Mouse (Mus musculus) layer of hippocampus, postnatal 14 days (tissue): Measurements from ENCODE around the gene Mrpl9. TPM values are rescaled to one million over a fixed set of nuclear protein-coding genes. Genes with fewer than 3 reads are reported as not detected.

Experiments
- DNase-seq, 2 experiments: peaks; one replicate each; pipeline ENCODE4 v3.0.0; 2021 to 2022; ENCODE audit warnings: low spot score in 2 of 2, mixed read lengths in 1 of 2
- long read RNA-seq, 2 experiments: library from polyadenylated mRNA; stranded (forward); transcript quantifications; one replicate each; pipeline ENCODE4 v2.0.0; 2021
- total RNA-seq, 2 experiments: library from RNA; stranded (reverse); gene quantifications; 2 replicates each; pipeline ENCODE4 v1.2.3; 2021

Gene Mrpl9
- 10 to 100 TPM; 42.8 TPM for total RNA-seq
- long read RNA-seq, experiment 1, transcript Mrpl9-201 (7 exons, 1,612 nt): major isoform, 39 of 49 reads
- long read RNA-seq, experiment 1, partial matches to known transcripts: 1 of 49 reads
- long read RNA-seq, experiment 1, other reads (novel, unspliced or antisense): 9 of 49 reads
- long read RNA-seq, experiment 2, transcript Mrpl9-201 (7 exons, 1,612 nt): major isoform, 48 of 63 reads
- long read RNA-seq, experiment 2, partial matches to known transcripts: 1 of 63 reads
- long read RNA-seq, experiment 2, other reads (novel, unspliced or antisense): 14 of 63 reads

DNA sequence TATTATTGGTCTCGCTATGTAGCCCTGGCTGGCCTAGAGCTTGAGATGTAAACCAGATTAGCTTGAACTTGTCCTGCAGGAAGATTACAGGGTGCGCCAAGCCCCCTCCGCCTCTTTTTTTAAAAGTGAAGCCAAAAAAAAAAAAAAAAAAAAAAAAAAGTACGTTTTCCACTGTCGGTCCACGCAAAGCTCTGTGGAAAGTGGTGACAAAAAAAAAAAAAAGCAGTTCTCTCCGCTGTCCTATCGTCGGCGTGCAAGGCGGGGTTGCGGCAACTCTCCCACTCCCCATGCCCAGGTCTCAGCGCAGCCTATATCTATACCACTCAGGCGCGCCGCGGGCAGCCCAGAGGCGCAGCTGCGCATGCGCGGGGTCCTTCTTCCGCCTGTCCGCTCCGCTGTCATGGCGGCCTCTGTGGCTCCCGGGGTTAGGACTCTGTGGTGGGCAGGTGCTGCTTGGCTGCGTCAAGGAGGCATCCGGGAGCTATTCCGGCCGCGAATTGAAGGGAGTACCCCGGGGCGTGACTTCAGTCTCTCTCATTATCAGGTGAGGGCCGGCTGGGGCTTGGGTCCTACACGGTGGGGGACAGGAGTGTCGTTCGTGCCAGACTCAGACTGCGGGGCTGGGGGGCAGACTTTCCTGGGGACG is at the start of gene Mrpl9:
Gene Mrpl9 (plus strand): TSS at position 368 of the 646 bp plus-strand sequence.
- DNase-seq: peak; percentile 93 to 95

DNA sequence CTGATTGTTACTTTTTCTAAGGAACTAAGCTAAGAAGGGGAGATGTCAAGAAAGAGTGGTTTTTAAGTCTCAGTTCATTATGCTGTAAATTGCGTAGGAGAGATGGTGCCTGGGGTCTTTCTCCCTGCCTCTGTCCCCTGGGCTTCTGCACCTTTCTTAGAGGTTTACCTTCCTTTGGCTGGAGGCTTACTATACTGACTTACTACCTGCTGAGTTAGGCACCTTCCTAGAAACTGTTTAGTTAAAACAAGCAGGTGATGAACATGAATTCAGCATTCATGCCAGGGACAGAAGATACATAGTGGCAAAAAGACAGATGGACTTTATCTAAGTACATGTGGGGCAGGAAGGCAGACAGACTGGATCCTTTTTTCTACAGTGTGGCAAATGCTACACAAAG is 46.8 kb upstream of the Mrpl9 start:
- DNase-seq: no peak

- no peak for DNase-seq
Measured at GRCm38 (mm10) chr3:94396851-94397250, 46.3 kb upstream of the Mrpl9 start.

DNA sequence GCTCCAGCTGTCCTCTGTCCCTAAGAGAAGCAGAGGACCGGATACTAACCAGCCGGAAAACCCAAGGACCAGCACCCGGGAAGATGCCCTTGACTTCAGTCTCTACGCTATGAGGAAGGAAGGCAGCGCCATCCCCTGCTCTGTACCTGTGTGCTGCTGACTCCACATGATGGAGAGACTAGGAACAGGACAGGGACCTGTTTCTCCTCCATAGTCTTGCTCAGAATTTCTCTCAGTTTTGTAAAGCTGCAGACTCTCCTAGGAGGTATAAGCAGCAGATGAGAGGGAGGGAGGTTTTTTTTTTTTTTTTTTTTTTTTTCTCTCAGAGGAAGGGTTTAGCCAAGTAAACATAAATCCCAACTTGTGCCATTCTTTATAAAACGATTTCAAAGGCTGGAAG is 44.9 kb upstream of the Mrpl9 start, which contains the start of gene Lingo4:
Gene Lingo4 (plus strand): TSS at position 301 of the 400 bp plus-strand sequence.
- DNase-seq: no peak

- DNase-seq: peak; percentile 43 to 56
Measured at GRCm38 (mm10) chr3:94398943-94399481, 44.1 kb upstream of the Mrpl9 start.

DNA sequence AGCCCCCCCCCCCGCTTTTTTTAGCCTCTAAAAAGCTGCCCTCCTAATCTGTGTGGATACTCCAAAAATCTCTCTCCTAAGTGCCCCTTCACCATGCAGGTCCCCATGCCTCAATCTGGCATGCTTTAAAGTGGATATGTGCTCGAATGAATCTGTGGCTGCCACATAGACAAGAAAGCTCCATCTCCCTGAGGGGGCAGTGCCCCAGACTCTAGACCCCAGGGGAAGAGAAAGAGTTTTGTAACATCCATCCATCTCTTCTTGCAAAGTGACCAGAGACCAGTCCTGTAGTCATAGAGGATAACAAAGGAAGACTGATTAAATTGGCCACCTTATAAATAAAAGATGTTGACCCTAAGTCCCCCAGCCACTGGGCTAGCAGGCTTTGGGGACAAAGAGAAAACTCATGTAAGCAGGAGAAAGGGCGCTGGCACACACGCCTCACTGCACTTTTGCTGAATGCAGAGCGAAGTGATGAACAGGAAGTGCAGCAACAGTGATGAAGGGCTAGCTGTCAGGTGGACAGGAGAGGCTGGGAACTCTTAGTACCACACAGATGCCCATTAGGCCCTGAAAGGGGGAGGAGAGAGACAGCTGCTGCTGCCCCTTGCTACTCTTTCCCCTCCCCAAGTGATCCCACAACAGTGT is 43.3 kb upstream of the Mrpl9 start:
- no peak for DNase-seq

DNA sequence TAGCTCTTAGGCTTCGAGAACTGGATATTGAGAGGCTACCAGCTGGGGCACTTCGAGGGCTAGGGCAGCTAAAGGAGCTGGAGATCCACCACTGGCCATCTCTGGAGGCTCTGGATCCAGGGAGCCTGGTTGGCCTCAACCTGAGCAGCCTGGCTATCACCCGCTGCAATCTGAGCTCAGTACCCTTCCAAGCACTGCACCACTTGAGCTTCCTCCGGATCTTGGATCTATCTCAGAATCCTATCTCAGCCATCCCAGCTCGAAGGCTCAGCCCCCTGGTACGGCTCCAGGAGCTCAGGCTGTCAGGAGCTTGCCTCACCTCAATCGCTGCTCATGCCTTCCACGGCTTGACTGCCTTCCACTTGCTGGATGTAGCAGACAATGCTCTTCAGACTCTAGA is 40.7 kb upstream of the Mrpl9 start:
- no peak for DNase-seq

DNA sequence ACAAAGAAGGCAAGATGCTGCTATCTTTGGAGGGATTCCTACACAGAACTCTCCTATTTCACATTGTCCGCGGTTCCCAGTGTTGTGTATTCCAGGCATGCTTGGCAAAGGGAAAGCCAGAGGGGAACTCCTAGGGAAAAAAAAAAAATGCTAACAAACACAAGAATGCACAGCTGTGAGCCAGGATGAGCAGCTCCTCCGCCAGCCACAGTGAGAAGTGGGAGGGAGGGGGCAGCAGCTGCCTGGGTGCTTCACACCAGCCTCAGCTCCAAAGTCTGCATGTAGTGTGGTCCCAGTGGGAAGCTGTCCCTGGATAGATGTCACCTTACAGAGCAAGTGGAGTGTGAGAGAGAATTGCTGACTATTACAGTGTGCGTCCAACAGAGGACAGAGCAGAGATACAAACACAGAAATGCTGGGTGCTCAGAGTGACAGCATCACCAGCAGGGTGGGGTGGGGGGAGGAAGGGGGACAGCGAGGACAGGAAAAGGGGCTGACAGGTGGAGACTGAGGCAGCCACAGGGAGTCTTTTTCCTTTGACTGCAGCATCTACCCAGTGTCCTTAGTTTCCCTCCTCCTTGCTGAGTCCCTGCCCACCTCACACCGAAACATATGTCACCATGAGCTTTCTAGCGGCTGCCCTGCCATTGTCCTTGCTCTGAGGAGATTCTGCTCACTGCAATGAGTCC is 38.6 kb upstream of the Mrpl9 start:
- DNase-seq: no peak

GRCm38 (mm10) chr3:94405561-94405960 is 37.6 kb upstream of the Mrpl9 start:
- DNase-seq: no peak

DNA sequence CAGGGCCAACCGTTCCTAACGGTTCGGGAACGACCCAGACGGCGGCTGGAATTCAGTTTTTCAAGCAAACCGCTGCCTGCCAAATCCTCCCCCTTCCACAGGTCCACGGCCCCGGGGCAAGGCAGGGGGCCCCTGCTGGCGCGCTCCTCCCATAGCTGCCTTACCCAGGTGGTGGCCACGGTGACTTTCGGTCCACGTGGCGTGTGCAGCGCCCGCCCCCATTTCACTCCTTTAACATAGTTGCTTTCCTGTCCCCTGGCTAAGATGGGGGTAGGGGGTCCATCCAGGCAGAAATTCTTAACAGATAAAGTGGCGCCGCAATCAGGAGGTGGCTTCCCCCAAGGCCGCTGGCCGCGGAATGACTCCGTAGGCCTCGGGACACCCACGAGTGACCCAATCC is 30.6 kb upstream of the Mrpl9 start:
- DNase-seq: no peak

GRCm38 (mm10) chr3:94413031-94413679 is 30.0 kb upstream of the Mrpl9 start, which contains the start of gene Tdrkh:
Gene Tdrkh (plus strand): TSS chr3:94413273.
- peak; percentile 97 to 99 for DNase-seq

GRCm38 (mm10) chr3:94430980-94431379 is 12.1 kb upstream of the Mrpl9 start:
- no peak for DNase-seq

DNA sequence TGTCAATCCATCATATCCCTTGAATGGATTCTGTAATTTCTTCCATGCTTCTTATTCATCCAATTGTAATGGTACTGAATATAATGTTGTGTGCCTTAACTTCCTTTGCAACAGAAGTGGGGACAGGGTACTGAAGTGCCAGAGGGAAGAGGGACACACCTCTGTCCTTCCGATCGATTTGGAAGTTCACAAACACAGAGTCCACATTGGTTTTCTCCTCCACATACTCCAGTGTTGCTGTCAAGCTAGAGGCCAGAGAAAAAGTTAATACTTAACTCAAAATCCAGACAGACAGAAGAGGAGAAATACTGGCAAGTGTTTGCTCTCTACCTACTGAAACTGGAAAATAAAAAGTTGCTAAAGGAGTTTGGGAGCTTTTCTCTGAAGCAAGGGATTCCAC is 8.8 kb upstream of the Mrpl9 start:
- DNase-seq: no peak

GRCm38 (mm10) chr3:94436420-94436819 is 6.7 kb upstream of the Mrpl9 start:
- DNase-seq: no peak

GRCm38 (mm10) chr3:94441182-94441581 is 1.9 kb upstream of the Mrpl9 start:
- DNase-seq: peak in 1 of 2 experiments; percentile 18

DNA sequence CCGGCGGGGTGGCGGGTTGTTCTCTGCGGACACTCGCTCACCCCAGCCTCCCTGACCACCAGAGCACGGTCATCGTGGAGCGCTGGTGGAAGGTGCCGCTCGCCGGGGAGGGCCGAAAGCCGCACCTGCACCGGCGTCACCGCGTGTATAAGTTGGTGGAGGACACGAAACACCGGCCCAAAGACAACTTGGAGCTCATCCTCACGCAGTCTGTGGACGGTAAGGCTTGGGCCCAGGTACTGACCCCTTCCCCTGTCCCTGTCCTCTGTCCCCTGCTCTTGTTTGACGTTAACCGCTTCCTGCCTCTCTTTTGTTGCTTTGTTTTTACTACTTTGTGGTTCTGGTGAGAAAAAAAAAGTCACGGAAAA is 463 bp downstream of the Mrpl9 start, which contains the start of gene Oaz3:
Gene Oaz3 (minus strand): TSS at position 319 of the 368 bp plus-strand sequence.
- DNase-seq: peak in 1 of 2 experiments; percentile 16

- DNase-seq: no peak
Measured at GRCm38 (mm10) chr3:94449377-94449776, 6.3 kb downstream of the Mrpl9 start.

- DNase-seq: peak; percentile 80 to 89
Measured at GRCm38 (mm10) chr3:94456529-94457000, 13.4 kb downstream of the Mrpl9 start.

DNA sequence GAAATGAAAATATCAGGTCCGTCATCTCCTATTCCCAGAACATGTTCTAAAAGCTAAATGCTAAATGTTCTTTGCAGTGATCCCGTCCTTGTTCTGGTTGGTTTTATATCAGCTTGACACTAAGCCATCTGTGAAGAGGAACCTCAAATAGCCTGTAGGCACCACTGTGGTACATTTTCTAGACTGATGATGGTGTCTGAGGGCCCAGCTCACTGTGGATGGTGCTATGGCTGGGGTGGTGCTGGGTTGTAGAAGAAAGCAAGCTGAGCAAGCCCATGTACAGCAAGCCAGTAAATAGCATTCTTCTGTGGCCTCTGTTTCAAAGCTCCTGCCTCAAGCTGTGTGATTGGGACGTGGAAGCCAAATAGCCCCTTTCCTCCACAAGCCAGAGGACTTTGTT is 13.9 kb downstream of the Mrpl9 start:
- no peak for DNase-seq

DNA sequence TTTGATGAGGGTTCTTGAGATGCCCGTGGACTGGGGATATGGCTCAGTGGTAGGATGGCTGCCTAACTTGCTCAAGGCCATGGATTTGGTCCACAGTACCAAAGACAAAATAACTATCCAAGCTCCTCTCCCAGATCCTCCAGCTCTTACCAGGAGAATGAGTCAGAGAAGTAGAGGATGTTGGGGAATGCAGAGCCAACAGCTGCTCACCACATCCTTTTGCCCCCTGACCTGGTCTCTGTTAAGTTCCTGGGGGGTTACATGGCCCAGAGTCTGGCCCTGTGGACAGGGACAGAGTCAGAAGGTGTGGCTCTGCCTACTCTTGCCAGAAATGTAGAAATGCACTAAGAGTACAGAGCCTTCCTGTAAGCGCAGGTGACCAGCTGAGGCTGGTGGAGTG is 16.7 kb downstream of the Mrpl9 start:
- DNase-seq: no peak
